Mouse (Mus musculus) megakaryocyte, embryonic 14.5 days (primary cell): ENCODE results near the gene Smim5. TPM values are rescaled to one million over a fixed set of nuclear protein-coding genes. Genes with fewer than 3 reads are reported as not detected.
A peak's percentile ranks its signal among the peaks of the same experiment; 100 is the strongest.

Experiments
- H3K27me3 ChIP-seq: replicated peaks from 2 replicates; pipeline ENCODE3; 2012; ENCODE audit warnings: inconsistent platforms
- H3K36me3 ChIP-seq: replicated peaks from 2 replicates; pipeline ENCODE3; 2012; ENCODE audit warnings: low read length, inconsistent platforms, mixed read lengths
- H3K4me1 ChIP-seq: 2 replicates; pipeline ENCODE4 v1.6.1; 2012; ENCODE audit warnings: inconsistent platforms
- H3K4me3 ChIP-seq: replicated peaks from 2 replicates; pipeline ENCODE3; 2012; ENCODE audit warnings: moderate library complexity, mild to moderate bottlenecking, inconsistent platforms
- H3K9me3 ChIP-seq: 2 replicates; pipeline ENCODE4 v1.6.1; 2012; ENCODE audit warnings: inconsistent platforms
- FLI1 ChIP-seq: IDR thresholded peaks from 2 replicates; pipeline ENCODE4 v1.6.1; 2012; ENCODE audit warnings: low read length, inconsistent platforms, mixed read lengths
- GATA1 ChIP-seq: IDR thresholded peaks from 3 replicates; pipeline ENCODE4 v1.6.1; 2012; ENCODE audit warnings: mixed read lengths, low read length, inconsistent platforms, borderline replicate concordance
- polyA plus RNA-seq: library from polyadenylated mRNA; stranded (reverse); fragments of >175 nt; gene quantifications from 2 replicates; pipeline ENCODE4 v1.2.3, GENCODE M21; 2012; ENCODE audit warnings: low replicate concordance; ENCODE audit not compliant: insufficient read depth

Gene Smim5
- polyA plus RNA-seq, 1 experiment = 13.1 TPM

- peak overlapping the region; percentile 93 for H3K4me3 ChIP-seq
- H3K9me3 ChIP-seq = no peaks in the 10 kb centered on the region
- no peaks in the 10 kb centered on the region for H3K27me3 ChIP-seq
These were observed 3.8 kb downstream of the Smim5 start for GRCm38 (mm10) chr11:115903384-115904230.

GRCm38 (mm10) chr11:115904231-115904955 is 4.6 kb downstream of the Smim5 start:
- Histone ChIP-seq H3K4me1 (peaks cover 90% of the 10 kb centered on the region), H3K27me3 (no peaks in the 10 kb centered on the region), H3K4me3 (peak overlapping the region; percentile 82), H3K9me3 (no peaks in the 10 kb centered on the region), H3K36me3 (peaks cover 82% of the 10 kb centered on the region)
- TF ChIP-seq GATA1 (no peak), FLI1 (no peak)

More at GRCm38 (mm10) chr11:115903384-115904230, 3.8 kb downstream of the Smim5 start:
- TF ChIP-seq FLI1 (no peak), GATA1 (no peak)
- Histone ChIP-seq H3K4me1 (peaks cover 90% of the 10 kb centered on the region), H3K36me3 (peaks cover 74% of the 10 kb centered on the region)

- Histone ChIP-seq H3K36me3 (peaks cover 89% of the 10 kb centered on the region), H3K9me3 (no peaks in the 10 kb centered on the region), H3K4me1 (peaks cover 87% of the 10 kb centered on the region), H3K27me3 (no peaks in the 10 kb centered on the region), H3K4me3 (no peak overlapping the region)
- TF ChIP-seq FLI1 (no peak), GATA1 (no peak)
These were observed 5.4 kb downstream of the Smim5 start for GRCm38 (mm10) chr11:115904956-115905790.

GRCm38 (mm10) chr11:115906116-115906515 is 6.3 kb downstream of the Smim5 start:
- H3K4me1 ChIP-seq = peaks cover 83% of the 10 kb centered on the region

GRCm38 (mm10) chr11:115906521-115906920 is 6.8 kb downstream of the Smim5 start:
- Histone ChIP-seq H3K36me3 (peaks cover 86% of the 10 kb centered on the region), H3K4me1 (peaks cover 83% of the 10 kb centered on the region), H3K27me3 (no peaks in the 10 kb centered on the region), H3K4me3 (no peak overlapping the region), H3K9me3 (no peaks in the 10 kb centered on the region)
- TF ChIP-seq FLI1 (no peak), GATA1 (no peak)

More at GRCm38 (mm10) chr11:115906116-115906515, 6.3 kb downstream of the Smim5 start:
- no peaks in the 10 kb centered on the region for H3K9me3 ChIP-seq
- H3K36me3 ChIP-seq = peaks cover 84% of the 10 kb centered on the region
- H3K27me3 ChIP-seq = no peaks in the 10 kb centered on the region
- H3K4me3 ChIP-seq = no peak overlapping the region
- TF ChIP-seq GATA1 (no peak), FLI1 (no peak)

GRCm38 (mm10) chr11:115911134-115911561 is 11.4 kb downstream of the Smim5 start:
- no peaks in the 10 kb centered on the region for H3K9me3 ChIP-seq
- TF ChIP-seq GATA1 = no peak
- TF ChIP-seq FLI1 = no peak
- peaks cover 64% of the 10 kb centered on the region for H3K4me1 ChIP-seq
- H3K4me3 ChIP-seq = peak overlapping the region; percentile 43
- no peaks in the 10 kb centered on the region for H3K27me3 ChIP-seq
- H3K36me3 ChIP-seq = peaks cover 87% of the 10 kb centered on the region

GRCm38 (mm10) chr11:115911632-115912376 is 12.0 kb downstream of the Smim5 start, which contains the start of gene Smim6:
Smim6 (plus strand) TSS chr11:115912017.
- Histone ChIP-seq H3K4me3 (peak within 1 kb of the TSS; percentile 43), H3K9me3 (no peaks in the 10 kb centered on the region), H3K4me1 (peaks cover 64% of the 10 kb centered on the region), H3K36me3 (peaks cover 87% of the 10 kb centered on the region), H3K27me3 (no peaks in the 10 kb centered on the region)
- no peak for TF ChIP-seq GATA1
- TF ChIP-seq FLI1 = no peak

GRCm38 (mm10) chr11:115916579-115916978 is 16.8 kb downstream of the Smim5 start:
- H3K4me1 ChIP-seq = peaks cover 42% of the 10 kb centered on the region

More at GRCm38 (mm10) chr11:115916579-115916978, 16.8 kb downstream of the Smim5 start:
- peaks cover 82% of the 10 kb centered on the region for H3K36me3 ChIP-seq
- H3K27me3 ChIP-seq = no peaks in the 10 kb centered on the region
- H3K9me3 ChIP-seq = no peaks in the 10 kb centered on the region
- H3K4me3 ChIP-seq = no peak overlapping the region
- TF ChIP-seq FLI1 = no peak
- TF ChIP-seq GATA1 = no peak
